Mouse (Mus musculus) midbrain, embryonic 12.5 days (tissue): Measurements from ENCODE around the gene Rabggtb. TPM values are rescaled to one million over a fixed set of nuclear protein-coding genes. Genes with fewer than 3 reads are reported as not detected.

Experiments used
- ATAC-seq: fragments of 200-750 bp; cut with Nextera tagmentation; 2 replicates; pipeline ENCODE4 v1.8.0; 2017; ENCODE audit warnings: low read depth, moderate TSS enrichment, moderate library complexity; ENCODE audit not compliant: low FRiP score
- H3K27ac ChIP-seq: fragments of 300-500 bp; sonication (generic); replicated peaks from 2 replicates; pipeline ENCODE4 v1.5.1; 2016; ENCODE audit warnings: mild to moderate bottlenecking
- H3K27me3 ChIP-seq: fragments of 300-500 bp; sonication (generic); 2 replicates; pipeline ENCODE4 v1.6.1; 2016; ENCODE audit warnings: mild to moderate bottlenecking
- H3K36me3 ChIP-seq: fragments of 300-500 bp; sonication (generic); 2 replicates; pipeline ENCODE4 v1.6.1; 2016
- H3K4me1 ChIP-seq: fragments of 300-500 bp; sonication (generic); 2 replicates; pipeline ENCODE4 v1.6.1; 2016
- H3K4me2 ChIP-seq: fragments of 300-500 bp; sonication (generic); replicated peaks from 2 replicates; pipeline ENCODE4 v1.6.1; 2016; ENCODE audit warnings: mild to moderate bottlenecking, moderate library complexity
- H3K4me3 ChIP-seq: fragments of 300-500 bp; sonication (generic); 2 replicates; pipeline ENCODE4 v1.5.1; 2016; ENCODE audit warnings: mild to moderate bottlenecking
- H3K9ac ChIP-seq: fragments of 300-500 bp; sonication (generic); replicated peaks from 2 replicates; pipeline ENCODE4 v1.6.1; 2016; ENCODE audit warnings: mild to moderate bottlenecking, moderate library complexity
- H3K9me3 ChIP-seq: fragments of 300-500 bp; sonication (generic); 2 replicates; pipeline ENCODE4 v1.6.1; 2016; ENCODE audit warnings: mild to moderate bottlenecking
- WGBS: fragments of 180-500 bp; shearing (Covaris S2); methylation state at CpG from one replicate; pipeline ENCODE4 v1.1.7; 2016; 5-methylcytosine and 5-hydroxymethylcytosine counted together
- polyA plus RNA-seq: library from polyadenylated mRNA; unstranded; fragments of >200 nt; fragmentation: Nextera tagmentation; extraction: Ambion mirVana; gene quantifications from 2 replicates; pipeline ENCODE4 v1.2.1, GENCODE M21; 2016

Gene Rabggtb
- polyA plus RNA-seq, 1 experiment from 2014 or later: 38.4 TPM

DNA sequence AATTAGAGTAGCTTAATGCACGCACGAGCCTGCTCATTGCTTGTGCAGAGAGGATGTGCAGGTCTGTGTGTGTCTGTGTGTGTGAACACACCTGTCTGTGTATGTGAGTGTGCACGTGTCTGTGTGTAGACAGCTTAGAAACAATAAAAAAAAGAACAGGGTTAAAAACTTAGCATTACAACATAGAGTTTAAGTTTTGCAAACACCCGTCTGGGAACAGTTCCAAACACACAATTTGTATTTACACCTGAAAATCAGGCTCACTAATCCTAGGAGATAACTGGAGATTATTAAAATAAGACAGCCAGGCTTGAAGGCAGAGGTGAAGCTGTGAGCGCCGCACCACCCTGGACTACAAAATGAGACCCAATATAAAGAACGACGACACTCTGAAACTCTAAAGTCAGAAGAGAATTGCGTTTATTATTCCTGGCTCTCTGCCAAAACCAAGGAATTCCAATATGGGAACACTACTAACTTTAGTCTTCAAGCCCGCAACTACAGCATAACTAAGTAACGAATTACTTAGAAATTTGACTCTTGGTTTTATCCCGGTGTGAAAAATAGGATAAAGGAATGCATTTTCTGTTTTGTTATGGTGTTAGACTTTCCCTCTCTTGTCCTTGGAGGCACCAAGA is 30.3 kb upstream of the Rabggtb start:
- Histone ChIP-seq H3K9me3 (no peaks in the 10 kb centered on the region), H3K36me3 (peaks cover 7% of the 10 kb centered on the region; the same call in 1 of the 2 replicates), H3K4me3 (peak overlapping the region; percentile 78), H3K27ac (no peak overlapping the region), H3K4me1 (peaks cover 11% of the 10 kb centered on the region), H3K27me3 (no peaks in the 10 kb centered on the region), H3K9ac (peak overlapping the region; percentile 70; the same call in 1 of the 2 replicates), H3K4me2 (peak overlapping the region; percentile 64)
- no peak for ATAC-seq
- 42% methylated on average over 12 of the region's 12 CpGs for WGBS

DNA sequence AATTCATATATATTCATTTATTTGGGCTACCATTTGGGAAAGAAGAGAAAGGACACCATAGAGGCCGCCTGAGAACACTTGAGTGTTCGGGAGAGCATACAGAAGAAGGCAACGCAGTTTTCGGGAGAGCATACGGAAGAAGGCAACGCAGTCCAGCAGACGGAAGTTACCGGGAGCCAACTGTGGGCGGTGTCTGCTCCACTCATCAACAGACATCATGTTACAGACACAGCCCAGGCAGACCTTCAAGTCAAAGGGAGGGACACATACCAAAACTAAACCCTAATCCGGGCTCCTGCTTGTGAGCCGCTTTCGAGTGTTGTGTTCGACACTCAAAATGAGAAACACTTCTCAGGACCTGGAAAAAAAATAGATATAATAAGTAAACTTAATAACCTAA is 28.8 kb upstream of the Rabggtb start:
- no peaks in the 10 kb centered on the region for H3K9me3 ChIP-seq
- H3K9ac ChIP-seq: no peak overlapping the region
- no peak overlapping the region for H3K4me3 ChIP-seq
- no peak for ATAC-seq
- WGBS: 95% methylated on average over 13 of the region's 13 CpGs
- peaks cover 11% of the 10 kb centered on the region for H3K4me1 ChIP-seq
- H3K27ac ChIP-seq: no peak overlapping the region
- no peak overlapping the region for H3K4me2 ChIP-seq
- H3K36me3 ChIP-seq: peaks cover 22% of the 10 kb centered on the region
- H3K27me3 ChIP-seq: no peaks in the 10 kb centered on the region

DNA sequence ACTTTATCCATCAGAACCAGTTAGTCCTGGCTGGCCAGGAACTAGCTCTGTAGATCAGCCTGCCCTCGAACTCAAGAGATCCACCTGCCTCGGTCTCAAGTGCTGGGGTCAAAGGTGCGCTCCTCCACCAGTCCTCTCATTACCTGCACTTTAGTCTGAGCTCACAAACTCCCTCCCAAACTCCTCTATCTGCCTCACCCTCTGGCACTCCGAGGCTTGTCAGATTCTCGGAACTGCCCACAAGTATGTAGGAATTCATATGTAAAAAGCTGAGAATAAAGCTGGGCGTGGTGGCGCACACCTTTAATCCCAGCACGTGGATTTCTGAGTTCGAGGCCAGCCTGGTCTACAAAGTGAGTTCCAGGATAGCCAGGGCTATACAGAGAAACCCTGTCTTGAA is 27.7 kb upstream of the Rabggtb start:
- H3K4me1 ChIP-seq: peaks cover 11% of the 10 kb centered on the region
- no peak overlapping the region for H3K4me2 ChIP-seq
- no peaks in the 10 kb centered on the region for H3K9me3 ChIP-seq
- ATAC-seq: no peak
- WGBS: 92% methylated on average over 9 of the region's 9 CpGs
- no peak overlapping the region for H3K27ac ChIP-seq
- no peaks in the 10 kb centered on the region for H3K27me3 ChIP-seq
- no peak overlapping the region for H3K9ac ChIP-seq
- H3K4me3 ChIP-seq: no peak overlapping the region
- H3K36me3 ChIP-seq: peaks cover 27% of the 10 kb centered on the region

DNA sequence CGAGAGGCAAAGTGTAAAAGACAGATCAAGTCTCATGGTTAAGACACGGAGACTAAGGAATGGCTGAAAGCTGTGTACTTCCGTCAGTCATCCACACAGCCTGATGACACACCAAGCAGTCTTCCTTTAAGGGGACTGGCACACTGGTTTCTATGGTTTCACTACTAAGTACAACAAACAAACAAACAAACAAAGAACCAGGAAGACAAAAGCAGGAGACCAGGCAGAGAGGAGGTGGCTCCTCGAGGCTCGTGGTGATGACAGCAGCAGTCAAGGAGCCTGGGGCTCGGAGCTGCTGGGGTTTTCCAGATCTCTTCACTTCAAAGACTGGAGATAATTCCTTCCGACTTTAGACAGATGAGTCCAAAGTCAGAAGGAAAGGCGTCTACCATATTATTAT is 27.2 kb upstream of the Rabggtb start:
- Histone ChIP-seq H3K36me3 (peaks cover 27% of the 10 kb centered on the region), H3K9me3 (no peaks in the 10 kb centered on the region), H3K27ac (no peak overlapping the region), H3K4me3 (no peak overlapping the region), H3K27me3 (no peaks in the 10 kb centered on the region), H3K9ac (no peak overlapping the region), H3K4me2 (no peak overlapping the region), H3K4me1 (peaks cover 11% of the 10 kb centered on the region)
- WGBS: 82% methylated on average over 8 of the region's 8 CpGs
- no peak for ATAC-seq

DNA sequence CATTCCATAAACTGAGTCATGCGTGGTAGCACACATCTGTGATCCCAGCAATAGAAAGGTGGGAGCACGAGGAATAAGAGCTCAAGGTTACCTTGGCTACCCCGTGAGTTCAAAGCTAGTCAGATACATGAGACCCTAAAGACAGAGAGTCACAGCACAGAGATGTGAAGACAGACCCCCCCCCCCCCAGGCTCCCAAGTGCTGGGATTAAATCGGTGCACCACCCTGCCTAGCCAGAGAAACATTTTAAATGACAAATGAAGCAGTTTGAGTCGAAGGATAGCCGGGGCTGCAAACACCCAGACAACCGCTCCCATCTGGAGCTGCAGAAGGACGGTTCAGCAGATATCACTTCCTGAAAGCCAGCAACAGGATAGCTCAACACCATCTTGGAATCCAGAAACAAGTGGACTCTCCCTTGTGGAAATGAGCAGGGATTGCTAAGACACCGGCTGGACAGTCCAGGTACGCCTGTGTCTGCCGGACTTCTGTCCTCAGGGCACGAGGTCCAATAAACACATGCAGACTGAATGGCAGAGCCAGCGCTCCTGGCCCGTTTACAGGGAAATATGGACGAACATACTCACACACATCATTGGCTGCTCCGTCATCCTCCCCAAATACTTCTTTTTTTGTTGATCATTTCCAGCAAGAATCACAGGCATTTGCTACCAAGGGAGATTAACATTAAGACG is 24.5 kb upstream of the Rabggtb start:
- peaks cover 41% of the 10 kb centered on the region for H3K36me3 ChIP-seq
- ATAC-seq: no peak
- H3K27ac ChIP-seq: no peak overlapping the region
- H3K4me3 ChIP-seq: no peak overlapping the region
- H3K9me3 ChIP-seq: no peaks in the 10 kb centered on the region
- H3K4me2 ChIP-seq: no peak overlapping the region
- WGBS: 94% methylated on average over 17 of the region's 17 CpGs
- H3K27me3 ChIP-seq: no peaks in the 10 kb centered on the region
- no peak overlapping the region for H3K9ac ChIP-seq
- H3K4me1 ChIP-seq: no peaks in the 10 kb centered on the region

DNA sequence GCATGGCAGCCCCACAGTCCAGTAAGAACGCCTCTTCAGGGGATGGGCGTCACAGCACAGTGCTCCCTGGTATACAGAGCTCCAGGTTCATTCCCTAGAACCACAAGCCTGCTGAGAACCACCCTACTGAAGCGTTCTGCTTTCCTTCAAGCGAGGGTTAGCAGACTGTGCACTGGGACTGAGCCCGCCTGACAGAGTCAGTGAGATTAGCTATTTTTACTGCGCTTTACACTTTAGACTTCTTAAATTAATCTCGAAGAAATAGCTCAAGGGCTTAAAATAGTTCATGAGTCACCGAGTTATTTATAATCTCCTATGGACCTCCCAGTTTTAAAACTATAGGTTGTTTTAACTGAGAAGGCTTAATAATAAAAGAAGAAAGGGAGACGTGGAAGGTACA is 23.1 kb upstream of the Rabggtb start:
- Histone ChIP-seq H3K4me2 (no peak overlapping the region), H3K4me1 (no peaks in the 10 kb centered on the region), H3K9me3 (no peaks in the 10 kb centered on the region), H3K4me3 (no peak overlapping the region), H3K27ac (no peak overlapping the region), H3K9ac (no peak overlapping the region), H3K36me3 (peaks cover 50% of the 10 kb centered on the region), H3K27me3 (no peaks in the 10 kb centered on the region)
- 91% methylated on average over 9 of the region's 9 CpGs for WGBS
- no peak for ATAC-seq

DNA sequence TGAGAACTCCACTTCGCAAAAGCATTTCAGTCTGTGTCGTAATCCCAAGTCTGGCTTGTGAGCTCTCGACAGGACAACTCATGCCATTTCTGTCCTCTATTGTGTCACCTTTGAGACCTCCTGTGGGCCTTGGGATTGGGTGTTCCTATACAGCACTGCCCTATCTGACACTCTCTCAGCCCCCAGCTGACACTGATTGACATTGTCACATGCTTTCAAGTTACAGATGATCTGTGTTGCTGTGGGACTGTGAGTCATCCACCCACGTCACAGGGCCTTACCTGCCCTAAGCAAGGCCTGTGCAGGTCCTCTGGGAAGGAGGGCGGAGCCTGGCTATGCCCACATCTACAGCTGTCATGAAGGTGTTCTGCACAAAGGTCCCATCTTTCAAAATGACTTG is 19.7 kb upstream of the Rabggtb start:
- Histone ChIP-seq H3K9ac (no peak overlapping the region), H3K4me3 (no peak overlapping the region), H3K4me2 (no peak overlapping the region), H3K27me3 (no peaks in the 10 kb centered on the region), H3K27ac (no peak overlapping the region), H3K9me3 (no peaks in the 10 kb centered on the region), H3K4me1 (no peaks in the 10 kb centered on the region), H3K36me3 (peaks cover 61% of the 10 kb centered on the region)
- 96% methylated on average over 5 of the region's 5 CpGs for WGBS
- ATAC-seq: no peak

DNA sequence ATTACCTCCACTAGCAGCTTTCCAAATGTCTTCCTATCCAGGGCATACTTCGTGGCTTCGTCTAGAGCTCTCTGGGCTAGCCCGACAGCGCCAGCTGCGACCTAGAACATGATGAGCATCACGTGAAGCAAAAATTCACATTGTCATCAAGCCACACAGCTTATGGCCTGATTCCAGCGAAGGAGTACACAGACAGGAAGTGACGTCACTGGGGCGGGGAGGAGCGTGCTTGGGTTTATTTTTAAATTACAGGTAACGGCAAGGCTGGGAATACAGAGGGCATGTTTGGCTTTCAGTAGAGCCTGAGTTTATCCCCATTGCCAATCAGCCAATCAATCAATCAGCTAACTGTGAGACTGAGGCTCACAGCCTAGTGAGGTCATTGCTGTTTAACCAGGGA is 16.7 kb upstream of the Rabggtb start:
- H3K9me3 ChIP-seq: no peaks in the 10 kb centered on the region
- no peak overlapping the region for H3K27ac ChIP-seq
- H3K27me3 ChIP-seq: no peaks in the 10 kb centered on the region
- H3K9ac ChIP-seq: no peak overlapping the region
- no peaks in the 10 kb centered on the region for H3K4me1 ChIP-seq
- H3K4me3 ChIP-seq: no peak overlapping the region
- 95% methylated on average over 11 of the region's 11 CpGs for WGBS
- peaks cover 56% of the 10 kb centered on the region for H3K36me3 ChIP-seq
- no peak for ATAC-seq
- H3K4me2 ChIP-seq: no peak overlapping the region

DNA sequence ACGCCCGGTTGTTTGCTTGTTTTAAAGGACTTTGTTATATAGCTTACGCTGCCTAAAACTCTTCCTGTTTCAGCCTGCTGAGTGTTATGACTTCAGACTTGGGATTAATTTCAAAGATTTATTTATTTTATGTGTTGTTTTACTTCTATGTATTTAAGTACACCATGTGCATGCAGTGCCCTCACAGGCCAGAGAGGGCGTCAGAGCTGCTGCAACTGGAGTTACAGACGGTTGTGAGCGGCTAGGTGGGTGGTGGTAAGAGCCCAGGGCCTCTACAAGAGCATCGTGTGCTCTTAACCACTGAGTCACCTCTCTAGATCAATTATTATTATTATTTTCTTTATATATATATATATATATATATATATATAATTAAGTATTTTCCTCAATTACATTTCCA is 13.5 kb upstream of the Rabggtb start:
- no peak overlapping the region for H3K27ac ChIP-seq
- no peaks in the 10 kb centered on the region for H3K9me3 ChIP-seq
- no peak overlapping the region for H3K9ac ChIP-seq
- no peak overlapping the region for H3K4me2 ChIP-seq
- ATAC-seq: no peak
- H3K4me1 ChIP-seq: no peaks in the 10 kb centered on the region
- no peak overlapping the region for H3K4me3 ChIP-seq
- WGBS: 94% methylated on average over 7 of the region's 7 CpGs
- peaks cover 57% of the 10 kb centered on the region for H3K36me3 ChIP-seq
- no peaks in the 10 kb centered on the region for H3K27me3 ChIP-seq

DNA sequence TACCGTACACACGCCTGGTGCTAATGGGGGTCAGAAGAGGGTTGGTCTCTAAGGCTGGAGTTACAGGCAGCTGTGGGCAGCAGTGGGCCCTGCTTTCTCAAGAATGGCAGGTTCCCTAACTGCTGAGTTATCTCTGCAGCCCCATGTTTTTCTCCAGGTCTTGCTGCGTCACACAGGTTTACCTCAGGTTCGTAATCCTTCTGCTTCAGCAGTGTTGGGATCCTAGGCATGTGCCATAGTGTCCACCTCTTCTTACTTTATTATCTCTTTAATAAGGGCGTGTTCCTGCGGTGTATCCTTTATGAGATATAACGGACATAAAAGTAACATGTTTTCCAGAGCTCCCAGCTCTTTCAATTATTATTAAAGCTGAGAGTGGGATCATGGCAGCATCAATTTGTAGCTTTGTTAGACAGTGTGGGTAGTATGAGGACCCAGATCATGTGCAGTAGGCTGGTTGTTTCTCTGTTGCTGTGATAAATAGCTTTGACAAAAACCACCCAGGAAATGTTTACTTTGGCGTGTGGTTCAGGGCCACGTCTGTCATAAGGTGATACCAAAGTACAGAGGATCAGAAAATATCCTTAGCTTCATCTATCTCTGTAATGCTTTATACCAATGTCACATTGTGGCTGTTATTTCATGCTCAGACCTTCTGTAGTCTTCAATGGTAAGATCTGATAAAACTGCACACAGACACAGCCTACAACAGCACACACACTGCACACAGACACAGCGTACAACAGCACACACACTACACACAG is 8.5 kb upstream of the Rabggtb start:
- Histone ChIP-seq H3K9ac (no peak overlapping the region), H3K9me3 (no peaks in the 10 kb centered on the region), H3K36me3 (peaks cover 32% of the 10 kb centered on the region), H3K4me3 (no peak overlapping the region), H3K27me3 (no peaks in the 10 kb centered on the region), H3K4me1 (no peaks in the 10 kb centered on the region), H3K4me2 (no peak overlapping the region), H3K27ac (no peak overlapping the region)
- no peak for ATAC-seq
- WGBS: 95% methylated on average over 10 of the region's 10 CpGs

DNA sequence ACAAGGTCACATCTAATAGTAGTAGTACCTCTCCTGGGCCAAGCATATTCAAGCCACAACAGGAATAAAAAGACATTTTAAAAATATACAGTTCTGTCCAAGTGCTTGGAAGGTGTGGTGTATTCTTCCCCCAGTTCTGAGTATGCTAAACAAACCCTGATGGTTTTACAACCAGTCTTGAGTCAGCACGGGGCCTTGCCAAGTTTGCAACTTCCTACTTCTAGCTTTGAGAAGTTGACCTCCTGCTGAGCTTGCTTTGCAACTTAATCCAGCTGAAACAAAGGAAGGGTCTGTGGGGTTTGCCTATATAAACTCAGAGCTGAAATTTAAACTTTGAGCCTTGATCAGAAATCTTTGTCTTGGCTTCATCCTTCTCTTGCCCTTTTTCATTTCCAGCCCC is 4.4 kb upstream of the Rabggtb start:
- no peak overlapping the region for H3K4me3 ChIP-seq
- H3K9me3 ChIP-seq: no peaks in the 10 kb centered on the region
- no peak overlapping the region for H3K4me2 ChIP-seq
- H3K27ac ChIP-seq: no peak overlapping the region
- 5% methylated on average over 1 of the region's 1 CpGs for WGBS
- no peak overlapping the region for H3K9ac ChIP-seq
- H3K36me3 ChIP-seq: 0 out of 2 replicates have a peak, but pooled peaks cover 11% of the 10 kb centered on the region
- H3K27me3 ChIP-seq: no peaks in the 10 kb centered on the region
- H3K4me1 ChIP-seq: 0 out of 2 replicates have a peak, but pooled peaks cover 4% of the 10 kb centered on the region
- ATAC-seq: no peak

DNA sequence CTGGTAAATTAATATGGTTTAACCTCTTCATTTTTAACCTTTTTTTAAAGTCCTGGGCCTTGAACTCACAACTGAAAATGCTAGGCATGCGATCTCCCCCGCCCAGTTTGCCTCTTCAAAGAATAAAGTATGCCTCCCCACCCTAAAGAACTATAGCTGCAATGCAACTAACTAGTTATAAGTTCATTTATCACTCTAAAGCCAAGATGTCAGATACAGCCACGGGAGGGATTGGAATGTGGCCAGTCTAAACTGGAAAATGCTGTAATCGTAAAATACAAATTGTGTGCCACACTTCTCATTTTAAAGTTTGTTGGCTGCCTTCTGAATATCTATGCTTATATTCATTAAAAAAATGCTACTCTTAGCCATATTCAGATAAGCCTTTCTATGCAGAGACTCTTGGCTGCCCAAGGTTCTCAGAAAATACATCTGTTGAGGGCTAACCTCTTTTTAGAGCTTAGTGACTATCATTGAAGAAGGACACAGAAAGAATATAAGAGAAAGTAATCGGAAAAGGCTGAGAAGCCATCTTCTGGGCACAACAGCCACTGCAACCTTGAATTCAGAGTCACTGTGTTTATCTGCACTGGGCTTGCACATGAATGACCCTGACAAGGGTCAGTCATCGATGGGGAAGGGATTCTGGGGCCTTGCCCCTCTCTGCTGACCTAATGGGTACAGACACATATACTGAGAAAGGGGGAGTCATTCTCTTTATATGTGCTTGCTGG is 868 bp upstream of the Rabggtb start:
- 67% methylated on average over 6 of the region's 6 CpGs for WGBS
- Histone ChIP-seq H3K27me3 (no peaks in the 10 kb centered on the region), H3K4me3 (peak overlapping the region; percentile 82), H3K36me3 (peaks cover 27% of the 10 kb centered on the region), H3K9ac (peak overlapping the region; percentile 90), H3K4me1 (peaks cover 36% of the 10 kb centered on the region), H3K4me2 (peak overlapping the region; percentile 80), H3K9me3 (no peaks in the 10 kb centered on the region), H3K27ac (peak overlapping the region; percentile 91)
- ATAC-seq: no peak
